Mouse (Mus musculus) lung, postnatal 14 days (tissue): ENCODE data around the gene Nab2.

Experiments
- DNase-seq: peaks from one replicate; pipeline ENCODE4 v3.0.0; 2021

Nab2 gene

DNA sequence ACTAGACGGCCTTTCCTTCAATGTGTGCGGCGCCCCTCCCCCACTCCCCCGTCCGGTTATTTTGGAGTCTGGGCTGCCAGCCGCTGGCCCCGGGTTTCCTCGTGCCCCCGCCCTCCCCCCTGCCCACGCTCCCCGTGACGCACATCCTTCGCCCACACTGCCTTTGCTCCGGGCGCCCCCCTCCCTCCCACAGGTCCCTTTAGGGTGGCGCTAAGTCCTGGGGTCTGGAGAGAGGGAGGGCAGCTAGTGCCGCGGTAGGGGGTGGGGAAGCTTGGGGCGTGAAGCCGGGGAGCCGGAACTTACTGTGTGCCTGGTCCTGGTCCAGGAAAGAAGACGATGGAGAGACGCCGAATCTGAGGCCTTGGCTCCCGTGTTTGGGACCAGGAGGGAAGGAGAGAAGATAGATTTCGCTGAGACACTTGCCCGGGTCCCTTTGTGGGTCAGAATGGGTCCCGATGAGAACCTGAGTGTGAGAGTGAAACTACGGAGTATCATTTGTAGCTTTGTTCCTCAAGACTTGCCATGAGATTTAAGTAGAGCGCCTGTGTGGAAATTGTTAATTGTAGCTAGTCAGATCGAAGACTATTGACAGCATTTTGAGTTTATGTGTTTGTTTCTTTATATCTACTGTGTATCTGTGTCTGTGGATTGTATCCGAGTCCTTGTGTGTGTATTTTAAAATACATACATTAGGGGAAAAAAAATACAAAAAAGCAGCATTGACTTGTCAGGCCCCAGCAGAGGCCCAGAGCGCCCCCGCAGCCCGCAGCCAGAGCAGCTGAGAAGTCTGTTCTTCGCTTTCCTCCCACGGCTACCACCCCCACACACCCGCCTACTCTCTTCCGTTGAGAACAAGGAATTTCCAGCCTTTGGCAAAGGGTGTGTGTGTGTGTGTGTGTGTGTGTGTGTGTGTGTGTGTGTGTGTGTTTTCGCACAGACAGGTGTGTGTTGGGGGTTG lies at the start of gene Nab2:
Nab2 (minus strand) TSS at position 476 of the 958 bp plus-strand sequence.
- peak; percentile 85 for DNase-seq

DNA sequence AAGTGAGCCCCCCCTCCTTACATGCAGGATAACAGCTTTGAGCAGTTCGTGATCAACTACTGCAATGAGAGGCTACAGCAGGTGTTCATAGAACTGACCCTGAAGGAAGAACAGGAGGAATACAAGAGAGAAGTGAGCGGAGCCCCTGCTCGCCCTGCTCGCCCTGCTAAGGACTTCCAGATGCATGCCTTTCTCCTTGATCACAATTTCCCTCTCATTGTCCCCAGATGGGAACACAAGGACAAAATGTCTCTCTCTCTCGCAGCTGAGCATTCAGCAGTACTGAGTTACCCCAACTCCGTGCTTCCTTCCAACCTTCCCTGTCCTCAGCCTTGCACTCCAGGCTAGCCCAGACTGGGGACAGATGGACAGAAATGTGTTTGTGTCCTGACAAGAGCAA lies 44.4 kb upstream of the Nab2 start:
- no peak for DNase-seq

DNA sequence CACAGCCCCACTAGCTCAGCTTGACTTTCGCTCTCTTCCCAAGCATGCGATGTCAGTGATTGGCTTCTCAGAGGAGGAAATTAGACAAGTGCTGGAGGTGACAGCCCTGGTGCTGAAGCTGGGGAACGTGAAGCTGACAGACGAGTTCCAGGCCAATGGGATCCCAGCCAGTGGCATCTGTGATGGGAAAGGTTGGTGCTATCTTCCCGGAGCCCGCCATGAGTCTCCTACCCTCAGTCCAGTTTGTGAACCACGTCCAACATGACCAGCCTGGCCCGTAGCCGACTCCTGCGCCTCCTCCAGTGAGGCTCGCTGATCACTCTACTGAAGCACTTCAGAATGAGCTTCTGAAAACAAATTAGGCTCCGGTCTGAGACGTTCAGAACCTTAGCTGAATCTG lies 42.0 kb upstream of the Nab2 start:
- DNase-seq = no peak

DNA sequence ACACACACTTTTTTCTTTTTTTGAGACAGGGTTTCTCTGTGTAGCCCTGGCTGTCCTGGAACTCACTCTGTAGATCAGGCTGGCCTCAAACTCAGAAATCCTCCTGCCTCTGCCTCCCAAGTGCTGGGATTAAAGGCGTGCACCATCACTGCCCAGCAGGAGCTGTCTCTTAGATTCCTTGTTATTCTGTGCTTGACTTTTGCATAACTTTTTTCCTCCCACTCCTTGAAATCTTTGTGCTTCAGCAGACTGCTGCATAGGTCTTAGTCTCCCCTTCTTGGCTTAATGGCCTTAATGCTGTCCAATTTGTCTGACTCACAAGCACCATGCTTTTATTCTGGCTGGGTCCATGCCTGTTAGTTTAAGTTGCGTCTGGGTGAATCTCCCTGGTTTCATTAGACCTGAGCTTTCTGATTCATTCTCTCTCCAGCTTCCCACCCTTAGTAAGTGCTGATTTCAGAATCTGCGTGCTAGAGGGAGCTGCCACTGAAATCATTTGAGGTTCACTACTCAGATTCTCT lies 40.5 kb upstream of the Nab2 start:
- no peak for DNase-seq

DNA sequence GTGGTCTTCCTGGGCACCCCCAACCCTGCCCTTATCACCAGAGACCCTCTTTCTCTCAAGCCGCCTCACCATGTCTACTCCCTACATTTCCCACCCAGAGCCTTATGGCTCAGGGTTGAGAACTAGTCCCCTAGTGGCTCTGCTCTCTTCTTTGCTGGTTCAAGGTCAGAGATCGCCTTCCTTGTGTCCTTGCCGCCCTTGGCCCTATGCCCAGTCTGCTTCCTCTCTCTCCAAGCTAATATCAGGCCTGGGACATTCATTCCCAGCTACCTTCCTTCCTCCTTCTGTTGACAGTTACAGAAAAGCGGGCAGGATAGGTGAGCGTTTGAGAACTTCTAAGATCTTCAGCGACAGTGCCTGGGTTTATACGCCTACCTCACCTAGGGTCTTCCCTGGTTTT lies 39.4 kb upstream of the Nab2 start:
- peak; percentile 48 for DNase-seq

DNA sequence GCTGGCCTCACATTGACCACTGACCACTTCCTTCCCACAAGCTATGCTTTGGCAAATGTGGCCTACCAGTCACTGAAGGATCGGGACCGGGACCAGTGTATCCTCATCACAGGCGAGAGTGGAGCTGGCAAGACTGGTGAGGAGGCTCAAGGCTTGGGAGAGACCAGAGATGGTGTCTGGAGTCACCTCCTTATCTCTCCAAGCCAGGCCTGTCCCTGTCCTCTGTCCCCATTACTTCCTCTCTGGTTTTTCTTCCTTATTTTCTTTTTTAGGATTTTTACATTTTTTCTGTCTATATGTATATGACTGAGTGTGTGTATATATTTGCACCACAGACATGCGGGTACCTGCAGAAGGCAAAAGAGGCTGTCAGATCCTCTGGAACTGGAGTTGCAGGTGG lies 37.4 kb upstream of the Nab2 start:
- DNase-seq = no peak

DNA sequence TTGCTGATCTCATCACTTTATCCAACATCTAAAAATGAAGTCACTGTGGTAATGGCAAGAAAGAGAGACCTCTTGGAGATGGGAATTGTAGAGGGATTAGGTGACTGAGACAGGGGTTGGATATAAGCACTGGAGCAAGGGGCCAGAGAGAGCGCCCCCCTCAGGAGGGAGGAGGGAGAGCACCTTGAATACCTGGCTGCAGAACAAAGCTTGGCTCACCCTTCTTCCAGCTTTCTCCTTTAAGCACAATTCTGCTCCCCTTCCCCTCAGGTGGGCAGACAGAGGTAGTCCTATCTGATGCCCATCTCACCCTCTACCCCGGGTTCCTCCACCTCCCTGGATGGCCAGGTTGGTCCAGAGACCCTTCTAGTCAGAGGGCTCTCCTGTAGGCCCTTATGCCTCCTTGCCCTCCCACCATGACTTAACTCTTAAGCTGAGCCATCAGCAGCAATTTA lies 36.4 kb upstream of the Nab2 start, which contains the start of gene Myo1a:
Myo1a (plus strand) TSS at position 405 of the 455 bp plus-strand sequence.
- DNase-seq = no peak

DNA sequence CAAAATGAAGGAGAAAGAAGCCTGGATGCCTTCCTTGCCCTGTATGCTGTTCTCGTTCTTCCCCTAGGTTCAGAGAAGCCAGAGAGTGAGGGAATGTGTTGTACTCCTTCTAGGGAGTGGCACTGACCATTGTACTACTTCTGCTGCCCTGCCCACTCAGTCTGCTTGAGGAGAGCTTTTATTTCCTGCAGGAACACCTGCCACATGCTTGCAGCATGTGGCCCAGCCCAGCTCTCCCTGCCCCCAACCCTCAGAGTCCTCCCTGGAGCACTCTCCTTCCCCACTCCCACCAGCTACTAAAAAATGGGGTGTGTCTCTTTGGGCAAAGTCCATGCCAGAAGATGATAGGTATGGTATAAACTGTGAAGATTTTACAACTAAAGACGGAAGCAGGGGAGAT lies 35.9 kb upstream of the Nab2 start:
- no peak for DNase-seq

DNA sequence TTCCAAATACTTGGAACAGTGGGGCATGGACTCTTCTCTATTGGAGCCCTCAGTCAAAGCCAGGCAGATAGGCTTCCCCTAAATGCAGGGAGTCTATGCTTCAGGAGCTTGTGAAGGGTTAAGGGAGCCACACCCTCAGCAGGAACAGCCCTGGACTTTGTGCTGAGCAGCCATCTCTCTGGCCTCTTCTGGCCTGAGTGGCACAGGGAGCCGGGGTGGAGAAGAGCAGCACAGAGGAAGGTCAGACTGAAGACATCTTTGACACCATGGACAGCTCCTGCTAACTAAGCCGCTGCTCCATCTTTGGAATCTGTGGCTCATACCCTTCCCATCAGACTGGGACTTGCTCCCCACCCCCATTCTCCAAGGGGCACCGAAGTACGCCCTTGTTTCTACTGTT lies 34.9 kb upstream of the Nab2 start:
- no peak for DNase-seq

DNA sequence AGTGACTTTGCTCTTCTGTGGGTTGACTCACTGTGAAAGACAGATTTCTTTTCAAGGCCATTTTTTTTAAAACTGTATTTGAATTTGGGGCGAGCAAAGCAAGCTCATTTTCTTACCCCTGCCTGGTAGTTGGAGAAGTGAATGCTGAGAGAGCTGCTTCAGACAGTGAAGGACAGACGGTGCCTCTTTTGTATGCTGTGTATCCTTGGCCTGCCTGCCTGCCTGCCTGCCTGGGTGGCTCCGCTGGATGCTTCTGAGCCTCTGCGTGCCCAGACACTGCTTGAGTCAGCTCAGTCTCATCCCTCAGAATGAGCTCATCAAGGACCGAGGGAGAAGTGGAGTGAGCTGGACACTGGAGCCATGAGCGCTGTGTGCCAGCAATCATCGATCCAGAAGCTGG lies 30.6 kb upstream of the Nab2 start:
- no peak for DNase-seq

DNA sequence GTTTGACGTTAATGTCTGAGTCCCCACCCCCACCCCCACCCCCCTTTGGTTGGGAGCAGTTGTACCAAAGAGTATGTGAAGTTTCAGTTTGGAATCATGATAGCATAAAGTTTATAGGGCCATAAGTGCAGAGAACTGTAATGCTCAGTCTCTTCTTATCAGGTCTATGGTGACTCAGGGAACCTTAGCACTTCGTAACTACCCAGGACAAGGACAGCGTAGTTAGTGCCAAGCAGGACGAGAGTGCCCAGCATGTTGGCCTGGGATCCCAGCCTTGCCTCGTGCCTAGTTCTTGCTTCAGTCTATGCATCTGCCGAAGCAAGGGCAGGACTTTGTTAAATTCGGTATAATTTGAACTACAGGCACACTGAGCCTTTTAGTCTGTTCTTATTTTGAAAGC lies 27.4 kb upstream of the Nab2 start:
- no peak for DNase-seq

DNA sequence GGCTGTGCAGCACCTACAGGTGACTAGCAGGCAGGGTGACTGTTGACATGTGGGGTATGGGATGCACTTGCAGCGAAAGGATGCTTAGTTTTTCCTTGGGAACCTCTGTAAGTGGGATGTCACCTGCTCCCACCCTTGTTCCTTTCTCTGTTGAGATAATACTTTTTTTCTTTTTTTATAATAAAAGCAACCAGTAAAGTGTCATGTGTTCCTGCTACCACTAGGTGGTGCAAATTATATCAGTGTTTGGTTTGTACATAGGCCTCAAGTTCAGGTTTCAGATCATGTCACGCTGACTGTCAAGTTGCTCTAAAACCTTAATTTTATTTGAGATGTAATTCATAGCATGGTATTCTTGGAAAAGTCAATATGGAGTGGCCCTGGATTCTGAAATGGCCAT lies 26.3 kb upstream of the Nab2 start:
- DNase-seq = no peak

DNA sequence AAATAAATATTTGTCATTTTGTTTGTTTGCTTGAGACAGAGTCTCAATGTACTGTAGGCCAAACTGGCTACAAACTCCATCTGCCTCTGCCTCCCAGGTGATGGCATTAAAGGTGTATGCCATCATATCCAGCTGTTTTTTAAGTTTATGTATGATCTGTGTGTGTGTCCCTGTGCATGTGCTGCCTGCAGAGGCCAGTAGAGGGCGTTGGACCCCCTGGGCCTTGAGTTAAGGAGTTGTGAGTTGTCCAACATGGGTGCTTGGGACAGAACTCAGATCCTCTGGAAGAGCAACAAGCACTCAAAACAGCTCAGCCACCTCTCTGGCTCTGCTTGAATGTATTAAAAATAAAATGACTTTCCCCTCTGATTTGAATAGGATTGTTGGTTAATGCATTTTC lies 22.7 kb upstream of the Nab2 start:
- DNase-seq = no peak

DNA sequence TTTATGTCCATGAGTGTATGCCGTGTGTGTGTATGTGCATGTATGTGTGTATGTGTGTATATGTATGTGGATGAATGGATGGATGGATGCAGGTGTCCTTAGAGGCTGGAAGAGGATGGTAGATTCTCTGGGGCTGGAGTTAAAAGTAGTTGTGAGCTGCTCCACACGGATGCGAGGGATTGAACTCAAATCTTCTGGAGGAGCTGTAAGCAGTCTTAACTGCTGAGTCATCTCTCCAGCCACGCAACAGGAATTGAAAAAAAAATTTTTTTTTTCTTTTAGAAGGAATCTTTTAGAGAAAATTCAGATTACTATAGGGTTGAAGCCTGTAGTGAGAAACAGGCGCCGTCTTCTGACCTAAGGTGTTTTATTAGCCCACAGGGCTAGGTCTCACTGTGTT lies 14.5 kb upstream of the Nab2 start:
- DNase-seq = no peak

DNA sequence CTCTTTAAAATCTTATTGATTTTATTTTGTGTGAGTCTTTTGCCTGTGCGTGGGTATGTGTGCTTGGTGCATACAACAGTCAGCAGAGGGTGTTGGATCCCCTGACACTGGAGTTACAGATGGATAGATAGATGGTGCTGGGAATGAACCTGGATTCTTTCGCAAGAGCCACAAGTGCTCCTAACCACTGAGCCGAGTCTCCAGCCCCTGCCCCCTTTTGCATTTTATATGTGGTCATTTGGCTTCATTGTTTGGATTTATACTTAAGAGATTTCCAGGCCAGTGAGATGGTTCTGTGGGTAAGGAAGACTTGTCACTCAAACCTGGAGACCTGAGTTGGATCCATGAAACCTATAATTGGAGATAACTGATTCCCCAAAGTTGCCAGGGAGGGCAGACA lies 11.5 kb upstream of the Nab2 start:
- no peak for DNase-seq

DNA sequence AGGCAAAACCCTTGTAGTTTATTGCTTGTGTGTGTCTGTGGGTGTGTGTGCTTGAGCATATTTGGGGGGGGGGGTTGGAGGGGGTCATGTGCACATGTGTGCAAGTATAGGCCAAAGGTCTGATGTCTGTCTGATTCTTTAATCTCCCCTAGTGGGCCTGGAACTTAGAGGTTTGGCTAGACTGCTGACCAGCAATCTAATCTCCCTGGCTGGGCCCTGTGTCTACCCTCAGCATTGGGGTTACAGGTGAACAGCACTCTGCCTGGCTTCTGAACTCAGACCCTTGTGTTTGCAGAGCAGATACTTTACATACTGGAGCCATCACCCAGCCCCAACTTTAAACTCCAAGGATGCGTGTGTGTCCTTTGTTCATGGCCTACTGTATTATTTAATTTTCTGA lies 10.8 kb upstream of the Nab2 start:
- DNase-seq = no peak

DNA sequence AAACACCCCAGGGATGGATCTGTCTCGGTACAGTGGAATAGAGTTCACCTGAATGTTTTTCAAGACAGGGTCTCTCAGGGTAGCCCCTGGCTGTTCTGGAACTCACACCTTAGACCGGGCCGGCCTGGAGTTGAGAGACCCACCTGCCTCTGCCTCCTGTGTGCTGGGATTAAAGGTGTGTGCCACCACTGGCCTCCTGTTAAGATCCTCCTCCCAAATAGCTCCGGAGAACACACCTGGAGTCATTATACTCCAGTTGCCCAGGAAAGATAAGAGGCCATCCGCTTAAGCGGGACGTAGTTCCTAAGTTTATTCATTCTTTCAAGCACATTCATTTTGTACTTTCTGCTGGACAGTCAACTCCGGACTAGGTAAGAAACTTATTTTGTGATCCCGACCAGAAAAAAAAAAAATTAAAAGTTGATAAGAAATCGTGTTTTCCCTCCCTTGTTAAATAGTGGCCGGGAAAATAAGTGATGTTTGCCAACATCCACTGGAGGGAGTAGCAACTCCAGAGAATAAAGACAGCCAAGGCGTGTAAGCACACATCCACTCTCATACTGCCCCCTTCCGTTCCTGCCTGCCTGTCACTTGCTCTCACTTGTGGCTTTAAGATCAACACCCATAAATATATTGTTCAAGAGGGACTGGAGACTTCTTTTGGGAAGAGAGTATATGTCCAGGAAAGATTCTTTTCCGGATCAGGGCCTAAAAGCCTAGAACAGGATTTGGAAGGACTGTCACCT lies 9.4 kb upstream of the Nab2 start:
- DNase-seq = peak; percentile 74

DNA sequence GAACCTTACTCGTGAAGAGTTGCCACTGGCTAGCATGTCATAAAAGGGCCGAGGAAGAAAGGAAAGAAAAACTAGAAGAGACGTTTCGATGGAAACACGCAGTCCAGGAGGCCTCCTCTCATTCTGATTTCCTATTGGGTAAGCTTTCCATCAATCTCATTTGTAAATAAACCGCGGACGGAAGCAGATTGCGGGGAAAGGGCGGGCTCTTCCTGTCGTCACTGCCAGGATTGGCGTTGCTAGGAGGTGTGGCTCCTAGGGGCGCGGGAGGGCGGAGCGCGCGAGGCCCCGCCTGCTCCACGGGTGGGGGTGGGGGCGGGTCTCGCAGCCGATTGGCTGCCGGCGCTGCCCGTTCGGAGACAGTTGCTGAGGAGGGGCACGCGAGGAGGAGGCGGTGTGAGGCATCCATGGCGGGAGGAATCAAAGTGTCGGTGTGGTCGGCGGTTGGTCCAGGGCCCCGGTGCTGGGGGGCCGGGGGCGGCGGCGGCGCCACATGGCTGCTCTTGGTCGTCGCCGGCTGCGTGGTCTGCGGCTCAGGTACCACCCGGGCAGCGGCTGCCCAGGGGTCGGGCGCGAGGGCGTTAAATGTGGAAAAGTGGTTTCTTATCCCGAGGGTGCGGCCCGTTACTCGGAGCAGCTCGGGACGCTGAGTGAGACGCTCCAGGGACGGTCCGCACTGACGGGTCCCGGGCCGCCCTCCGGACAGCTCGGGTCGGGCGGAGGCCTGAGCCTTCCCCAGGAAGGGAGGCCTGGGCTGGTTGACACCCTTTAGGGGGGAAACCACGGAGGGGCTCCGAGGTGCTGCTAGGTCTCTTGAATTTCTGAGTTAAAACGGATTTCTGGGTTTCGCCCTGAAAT lies 8.6 kb upstream of the Nab2 start:
- peak; percentile 92 for DNase-seq

DNA sequence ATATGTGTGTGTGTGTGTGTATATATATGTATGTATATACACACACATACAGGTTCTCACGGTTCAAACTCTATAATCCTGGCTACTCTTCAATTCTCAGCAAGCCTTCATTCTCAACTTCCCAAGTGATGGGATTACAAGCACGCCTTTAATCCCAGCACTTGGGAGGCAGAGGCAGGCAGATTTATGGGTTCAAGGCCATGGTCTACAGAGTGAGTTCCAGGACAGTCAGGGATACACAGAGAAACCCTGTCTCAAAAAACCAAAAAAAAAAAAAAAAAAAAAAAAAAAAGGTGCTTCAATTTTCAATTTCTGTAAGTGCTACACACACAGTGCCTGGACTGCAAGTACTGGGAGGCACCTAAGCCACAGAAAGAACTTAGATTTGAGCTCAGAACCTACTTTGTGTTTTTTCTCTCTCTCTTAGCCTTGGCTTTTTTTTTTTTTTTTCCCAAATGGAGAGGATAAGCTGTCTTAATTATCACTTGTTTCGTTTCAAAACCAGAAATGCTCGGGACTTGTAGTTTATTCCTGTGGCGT lies 7.6 kb upstream of the Nab2 start:
- no peak for DNase-seq

DNA sequence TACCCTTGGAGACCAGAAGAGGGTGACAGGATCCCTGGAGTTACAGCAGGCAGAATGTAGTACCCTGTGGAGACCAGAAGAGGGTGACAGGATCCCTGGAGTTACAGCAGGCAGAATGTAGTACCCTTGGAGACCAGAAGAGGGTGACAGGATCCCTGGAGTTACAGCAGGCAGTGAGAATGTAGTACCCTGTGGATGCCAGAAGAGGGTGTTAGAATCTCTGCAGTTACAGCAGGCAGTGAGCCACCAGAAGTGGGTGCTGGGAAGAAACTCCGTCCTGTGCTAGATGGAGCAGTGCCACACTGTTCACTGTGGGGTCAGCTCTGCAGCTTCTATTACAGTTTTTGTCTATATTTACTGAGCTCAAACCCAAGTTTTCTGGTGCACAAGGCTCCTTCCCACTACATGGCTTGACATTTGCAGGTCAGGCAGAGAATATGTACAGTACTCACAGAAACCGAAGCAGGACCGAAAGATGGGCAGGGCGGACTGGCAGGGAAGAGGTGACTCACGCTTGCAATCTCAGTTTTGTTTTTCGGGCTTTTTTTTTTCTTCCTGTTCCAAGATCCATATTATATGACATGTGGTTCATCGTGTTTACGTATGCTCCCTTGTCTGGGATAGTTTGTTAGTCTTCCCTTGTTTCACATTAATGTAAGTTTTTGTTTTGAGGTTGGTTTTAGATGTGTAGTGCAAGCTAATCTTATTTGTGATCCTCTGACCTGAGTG lies 6.6 kb upstream of the Nab2 start:
- peak; percentile 92 for DNase-seq

DNA sequence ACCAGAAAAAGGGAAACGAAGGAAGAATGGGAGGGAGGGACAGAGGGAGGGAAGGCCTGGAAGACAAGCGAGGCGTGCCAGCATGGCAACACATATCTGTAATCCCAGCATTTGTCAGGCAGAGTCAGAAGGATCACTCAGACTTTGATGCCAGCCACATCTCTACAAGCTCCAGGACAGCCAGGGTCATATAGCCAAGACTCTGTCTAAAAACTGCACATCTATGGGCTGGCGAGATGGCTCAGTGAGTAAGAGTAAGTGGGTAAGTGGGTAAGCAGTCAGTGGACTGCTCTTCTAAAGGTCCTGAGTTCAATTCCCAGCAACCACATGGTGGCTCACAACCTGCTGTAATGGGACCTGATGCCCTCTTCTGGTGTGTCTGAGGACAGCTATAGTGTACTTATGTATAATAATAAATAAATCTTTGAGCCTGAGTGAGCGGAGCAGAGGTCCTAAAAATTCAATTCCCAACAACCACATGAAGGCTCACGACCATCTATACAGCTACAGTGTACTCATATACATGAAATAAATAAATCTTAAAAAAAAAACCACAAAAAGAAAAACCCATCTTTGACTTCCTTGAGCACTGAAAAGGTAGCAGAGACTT lies 5.8 kb upstream of the Nab2 start:
- DNase-seq = no peak
